8 mouse cellular contexts compared by ENCODE assay signal in the genomic region with DNA sequence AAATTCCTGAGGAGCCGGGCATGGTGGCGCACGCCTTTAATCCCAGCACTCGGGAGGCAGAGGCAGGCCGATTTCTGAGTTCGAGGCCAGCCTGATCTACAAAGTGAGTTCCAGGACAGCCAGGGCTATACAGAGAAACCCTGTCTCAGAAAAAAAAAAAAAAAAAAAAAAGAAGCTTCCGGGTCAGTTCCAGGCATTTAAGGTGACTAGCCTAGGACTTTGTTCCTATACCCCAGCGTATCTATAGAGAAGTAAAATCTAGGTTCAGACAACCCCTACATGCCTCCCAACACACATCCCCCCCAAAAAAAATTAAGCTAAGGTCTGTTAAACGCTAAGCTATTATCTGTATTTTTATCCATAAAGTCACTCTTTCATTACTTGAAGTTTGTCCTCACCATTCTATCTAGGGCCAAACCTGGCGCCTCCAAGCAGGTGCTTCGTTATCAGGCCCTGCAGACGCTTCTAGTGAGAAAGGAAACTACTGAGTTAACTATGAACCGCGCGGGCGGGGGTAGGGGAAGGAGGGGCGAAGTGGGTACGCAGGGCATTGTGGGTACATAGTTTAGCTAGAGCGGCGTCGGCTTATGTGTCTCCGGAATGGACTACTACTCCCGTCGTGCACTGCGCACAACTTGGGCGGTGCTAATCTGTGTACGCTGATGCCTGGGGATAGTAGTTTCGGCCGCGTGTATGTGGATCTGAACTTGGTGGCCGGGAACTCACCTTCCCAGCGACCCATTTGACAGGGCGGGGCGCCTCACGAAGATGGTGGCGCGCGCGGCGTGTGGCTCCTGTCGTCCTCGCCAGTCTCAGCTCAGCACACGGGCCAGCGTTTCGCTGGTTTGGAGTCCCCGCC. TPM values are rescaled to one million over a fixed set of nuclear protein-coding genes. Genes with fewer than 3 reads are reported as not detected.
DNase-seq lines count a peak whose midpoint lies in the region; ATAC-seq lines count a peak whose summit lies in the region.

A gene (plus strand): TSS at position 669 of the 859 bp plus-strand sequence.

- H3K4me1 ChIP-seq in hindbrain, embryonic 11.5 days (replicated peaks; ENCODE audit: control insufficient read depth, insufficient read depth, low read length), result peaks cover 5% of the 10 kb centered on the region; the same call in 1 of the 2 replicates

- peak within 1 kb of the TSS; percentile 59 for H3K4me3 ChIP-seq in hindbrain, embryonic 11.5 days (ENCODE audit: low read depth, low read length)

- H3K36me3 ChIP-seq in hindbrain, embryonic 11.5 days (ENCODE audit: control insufficient read depth, insufficient read depth, low read length), result 0 out of 2 replicates have a peak, but pooled peaks cover 2% of the 10 kb centered on the region

- peak; percentile 97 for ATAC-seq in hindbrain, embryonic 11.5 days (ENCODE audit: low FRiP score)

- H3K9ac ChIP-seq in hindbrain, embryonic 11.5 days (ENCODE audit: low read depth, low read length), result peak within 1 kb of the TSS; percentile 61; the same call in 1 of the 2 replicates

- DNase-seq in Muller cell, postnatal 12 days (ENCODE audit: inconsistent ontology term), result peak; percentile 98
- peak; percentile 99 for DNase-seq in cerebellum, adult 9-11 months
- DNase-seq in frontal cortex, adult 2 months (ENCODE audit: extremely low spot score in 1 of 2, low spot score in 1 of 2), result peak; percentile 99
- peak; percentile 96 for DNase-seq in hindbrain, embryonic 11.5 days (ENCODE audit: low spot score)
- DNase-seq in layer of hippocampus, postnatal 10 days (ENCODE audit: low spot score in 2 of 2), result peak; percentile 93 to 95
- peak; percentile 100 for DNase-seq in lung, postnatal 10 days
- peak; percentile 92 for DNase-seq in ovary, postnatal 36 days (ENCODE audit: low spot score)
- peak; percentile 96 for DNase-seq in thymus, postnatal 25 days

- peak within 1 kb of the TSS; percentile 91 for H3K4me2 ChIP-seq in hindbrain, embryonic 11.5 days (replicated peaks; ENCODE audit: low read depth, low read length)

- 0 out of 2 replicates have a peak within 1 kb of the TSS, but pooled peaks have one; percentile 4 for H3K27ac ChIP-seq in hindbrain, embryonic 11.5 days (ENCODE audit: low read depth, low read length)

- no peaks in the 10 kb centered on the region for H3K27me3 ChIP-seq in hindbrain, embryonic 11.5 days (ENCODE audit: control insufficient read depth, insufficient read depth, low read length)

- no peaks in the 10 kb centered on the region for H3K9me3 ChIP-seq in hindbrain, embryonic 11.5 days (ENCODE audit: control insufficient read depth, low read length)

- WGBS in hindbrain, embryonic 11.5 days, result 14% methylated on average over 46 of the region's 46 CpGs

RNA-seq across cellular contexts. Expression of the gene that starts here (rescaled TPM):
- 17.5 and 18.8 TPM in 2 replicates for polyA plus RNA-seq in frontal cortex, adult 2 months (2012; rRNA removed)
- 26.9 and 27.7 TPM in 2 replicates for polyA plus RNA-seq in hindbrain, embryonic 11.5 days (2014; fragmentation: Nextera tagmentation; extraction: Ambion mirVana)
- total RNA-seq in layer of hippocampus, postnatal 10 days (2021), result 10 to 100 TPM; 13.2 to 14.1 TPM

Comparison
In these comparisons a context has a peak if more than half of its experiments do, and no peak if none do; other contexts are left out.
1. Peak in every context shown above with its lines: DNase-seq, ATAC-seq, H3K4me3 ChIP-seq and H3K27ac ChIP-seq.